Mouse (Mus musculus) intestine, embryonic 14.5 days (tissue): ENCODE measurements around the gene Nrap. TPM values are rescaled to one million over a fixed set of nuclear protein-coding genes. Genes with fewer than 3 reads are reported as not detected.

Experiments used
- ATAC-seq: fragments of 200-750 bp; cut with Nextera tagmentation; replicated peaks from 2 replicates; pipeline ENCODE4 v1.8.0; 2017; ENCODE audit warnings: low read depth, moderate number of reproducible peaks, moderate TSS enrichment, moderate library complexity; ENCODE audit not compliant: low FRiP score, low TSS enrichment
- DNase-seq: peaks from one replicate; pipeline ENCODE4 v3.0.0-alpha.2; 2018; ENCODE audit warnings: low spot score
- H3K27ac ChIP-seq: fragments of 300-500 bp; sonication (generic); 2 replicates; pipeline ENCODE4 v1.5.1; 2014; ENCODE audit warnings: low read depth, mild to moderate bottlenecking, control low read depth
- H3K27me3 ChIP-seq: fragments of 300-500 bp; sonication (generic); replicated peaks from 2 replicates; pipeline ENCODE4 v1.6.1; 2014; ENCODE audit warnings: low read length, control low read depth; ENCODE audit not compliant: control insufficient read depth, insufficient read depth
- H3K36me3 ChIP-seq: fragments of 300-500 bp; sonication (generic); 2 replicates; pipeline ENCODE4 v1.6.1; 2014; ENCODE audit warnings: low read length, control low read depth; ENCODE audit not compliant: control insufficient read depth, insufficient read depth
- H3K4me1 ChIP-seq: fragments of 300-500 bp; sonication (generic); replicated peaks from 2 replicates; pipeline ENCODE4 v1.6.1; 2014; ENCODE audit warnings: low read length, control low read depth, mixed read lengths; ENCODE audit not compliant: control insufficient read depth, insufficient read depth
- H3K4me2 ChIP-seq: fragments of 300-500 bp; sonication (generic); 2 replicates; pipeline ENCODE4 v1.6.1; 2014; ENCODE audit warnings: low read length
- H3K4me3 ChIP-seq: fragments of 300-500 bp; sonication (generic); 2 replicates; pipeline ENCODE4 v1.5.1; 2014; ENCODE audit warnings: low read depth, low read length, control low read depth, mixed read lengths
- H3K9ac ChIP-seq: fragments of 300-500 bp; sonication (generic); 2 replicates; pipeline ENCODE4 v1.6.1; 2014; ENCODE audit warnings: mild to moderate bottlenecking, low read length
- H3K9me3 ChIP-seq: fragments of 300-500 bp; sonication (generic); 2 replicates; pipeline ENCODE4 v1.6.1; 2016; ENCODE audit warnings: low read length, control low read depth; ENCODE audit not compliant: control insufficient read depth
- WGBS: fragments of 180-500 bp; shearing (Covaris S2); extraction: QIAGEN DNeasy Blood & Tissue Kit; methylation state at CpG from one replicate; pipeline ENCODE4 v1.1.7; 2014; 5-methylcytosine and 5-hydroxymethylcytosine counted together
- polyA plus RNA-seq: library from polyadenylated mRNA; unstranded; fragments of >200 nt; fragmentation: Nextera tagmentation; extraction: Ambion mirVana; gene quantifications from 2 replicates; pipeline ENCODE4 v1.2.1, GENCODE M21; 2014

The Nrap gene
- polyA plus RNA-seq, 1 experiment from 2014 or later, result 0.26 TPM

- ATAC-seq, result no peak
- no peak for DNase-seq
- Histone ChIP-seq H3K27me3 (no peaks in the 10 kb centered on the region), H3K9ac (no peak overlapping the region), H3K4me1 (no peaks in the 10 kb centered on the region), H3K36me3 (peaks cover 17% of the 10 kb centered on the region), H3K4me3 (no peak overlapping the region), H3K27ac (no peak overlapping the region), H3K4me2 (no peak overlapping the region), H3K9me3 (no peaks in the 10 kb centered on the region)
- 95% methylated on average over 4 of the region's 4 CpGs for WGBS
These were observed 16.0 kb upstream of the Nrap start for GRCm38 (mm10) chr19:56405824-56406223.

GRCm38 (mm10) chr19:56401864-56402263 is 12.0 kb upstream of the Nrap start:
- no peak overlapping the region for H3K4me3 ChIP-seq
- H3K9ac ChIP-seq, result no peak overlapping the region
- H3K4me2 ChIP-seq, result no peak overlapping the region
- ATAC-seq, result no peak
- H3K36me3 ChIP-seq, result peaks cover 13% of the 10 kb centered on the region
- no peaks in the 10 kb centered on the region for H3K9me3 ChIP-seq
- 80% methylated on average over 6 of the region's 6 CpGs for WGBS
- no peaks in the 10 kb centered on the region for H3K27me3 ChIP-seq
- no peak overlapping the region for H3K27ac ChIP-seq
- peaks cover 5% of the 10 kb centered on the region; the same call in 1 of the 2 replicates for H3K4me1 ChIP-seq
- DNase-seq, result no peak

- no peak overlapping the region for H3K4me3 ChIP-seq
- ATAC-seq, result no peak
- H3K27ac ChIP-seq, result no peak overlapping the region
- DNase-seq, result peak; percentile 75
- 47% methylated on average over 14 of the region's 14 CpGs for WGBS
- peaks cover 5% of the 10 kb centered on the region; the same call in 1 of the 2 replicates for H3K4me1 ChIP-seq
- H3K36me3 ChIP-seq, result peaks cover 12% of the 10 kb centered on the region
- no peaks in the 10 kb centered on the region for H3K27me3 ChIP-seq
- H3K4me2 ChIP-seq, result no peak overlapping the region
- H3K9ac ChIP-seq, result no peak overlapping the region
- no peaks in the 10 kb centered on the region for H3K9me3 ChIP-seq
These were observed 10.4 kb upstream of the Nrap start for GRCm38 (mm10) chr19:56400200-56400599.

- Histone ChIP-seq H3K4me3 (no peak overlapping the region), H3K27ac (no peak overlapping the region), H3K4me2 (no peak overlapping the region), H3K9me3 (no peaks in the 10 kb centered on the region), H3K9ac (no peak overlapping the region), H3K27me3 (no peaks in the 10 kb centered on the region), H3K4me1 (peaks cover 5% of the 10 kb centered on the region; the same call in 1 of the 2 replicates), H3K36me3 (no peaks in the 10 kb centered on the region)
- no peak for DNase-seq
- no peak for ATAC-seq
These were observed 8.6 kb upstream of the Nrap start for GRCm38 (mm10) chr19:56398528-56398795.

- H3K36me3 ChIP-seq, result no peaks in the 10 kb centered on the region
- peak overlapping the region; percentile 91 for H3K4me2 ChIP-seq
- H3K4me1 ChIP-seq, result peaks cover 5% of the 10 kb centered on the region; the same call in 1 of the 2 replicates
- peak overlapping the region; percentile 86 for H3K9ac ChIP-seq
- H3K4me3 ChIP-seq, result peak overlapping the region; percentile 56
- peak overlapping the region; percentile 87; the same call in 1 of the 2 replicates for H3K27ac ChIP-seq
- DNase-seq (no peak), ATAC-seq (no peak)
- H3K27me3 ChIP-seq, result no peaks in the 10 kb centered on the region
- 45% methylated on average over 11 of the region's 11 CpGs for WGBS
- no peaks in the 10 kb centered on the region for H3K9me3 ChIP-seq
These were observed 8.1 kb upstream of the Nrap start for GRCm38 (mm10) chr19:56397663-56398527.

- peak within 1 kb of the TSS; percentile 56 for H3K4me3 ChIP-seq
- H3K4me1 ChIP-seq, result peaks cover 5% of the 10 kb centered on the region; the same call in 1 of the 2 replicates
- peak within 1 kb of the TSS; percentile 86 for H3K9ac ChIP-seq
- H3K36me3 ChIP-seq, result no peaks in the 10 kb centered on the region
- no peaks in the 10 kb centered on the region for H3K27me3 ChIP-seq
- H3K9me3 ChIP-seq, result no peaks in the 10 kb centered on the region
- peak within 1 kb of the TSS; percentile 91 for H3K4me2 ChIP-seq
- DNase-seq, result peak; percentile 89
- WGBS, result 1% methylated on average over 73 of the region's 78 CpGs
- peak within 1 kb of the TSS; percentile 87 for H3K27ac ChIP-seq
- ATAC-seq, result peak; percentile 56; the same call in 1 of the 2 replicates
These were observed 7.1 kb upstream of the Nrap start, which contains the start of gene Casp7 for GRCm38 (mm10) chr19:56396669-56397621. Gene Casp7 (plus strand): TSS chr19:56397129.

- peaks cover 5% of the 10 kb centered on the region; the same call in 1 of the 2 replicates for H3K4me1 ChIP-seq
- no peaks in the 10 kb centered on the region for H3K27me3 ChIP-seq
- H3K27ac ChIP-seq, result no peak overlapping the region
- 43% methylated on average over 12 of the region's 12 CpGs for WGBS
- ATAC-seq (no peak), DNase-seq (no peak)
- peak overlapping the region; percentile 86 for H3K9ac ChIP-seq
- H3K36me3 ChIP-seq, result no peaks in the 10 kb centered on the region
- peak overlapping the region; percentile 91 for H3K4me2 ChIP-seq
- H3K4me3 ChIP-seq, result peak overlapping the region; percentile 56; the same call in 1 of the 2 replicates
- H3K9me3 ChIP-seq, result no peaks in the 10 kb centered on the region
These were observed 6.4 kb upstream of the Nrap start for GRCm38 (mm10) chr19:56396227-56396626.

- WGBS, result 84% methylated on average over 16 of the region's 16 CpGs
- no peak for DNase-seq
- Histone ChIP-seq H3K27me3 (no peaks in the 10 kb centered on the region), H3K4me1 (peaks cover 5% of the 10 kb centered on the region; the same call in 1 of the 2 replicates), H3K9me3 (no peaks in the 10 kb centered on the region), H3K4me2 (no peak overlapping the region), H3K4me3 (no peak overlapping the region), H3K36me3 (no peaks in the 10 kb centered on the region), H3K9ac (no peak overlapping the region), H3K27ac (no peak overlapping the region)
- no peak for ATAC-seq
These were observed 5.5 kb upstream of the Nrap start for GRCm38 (mm10) chr19:56395183-56395935.
